Mouse (Mus musculus): ENCODE results near the gene Fam216b.

DNA sequence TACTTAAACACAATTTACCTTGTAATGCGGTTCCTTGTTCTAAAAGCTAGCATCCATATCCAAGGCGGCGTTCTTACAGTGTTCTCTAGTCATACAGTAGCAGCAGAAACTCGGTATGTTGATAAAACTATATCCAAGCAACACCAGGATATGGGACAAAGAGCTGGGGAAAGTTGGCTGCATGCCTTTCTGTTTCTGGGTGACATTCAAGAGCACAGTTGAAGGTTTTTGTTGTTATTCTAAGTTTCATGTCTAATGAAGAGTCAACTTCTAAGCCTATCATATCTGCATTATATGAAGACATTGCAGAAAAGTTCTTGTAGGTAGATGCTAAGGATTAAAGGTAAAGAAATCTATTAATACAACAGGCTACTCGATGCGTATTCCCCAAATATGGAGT is at the start of gene Fam216b:
- TF ChIP-seq CTCF (conservative IDR thresholded peaks at IDR 0.05; ENCODE audit: insufficient read depth, insufficient read length, low read depth, low read length) (no peak), POLR2A (IDR thresholded peaks at IDR 0.05; ENCODE audit: low read depth, low read length) (no peak)

Measured in kidney, adult 2 months (tissue).